Mouse (Mus musculus): ENCODE data around the gene Mab21l2. TPM values are rescaled to one million over a fixed set of nuclear protein-coding genes. Genes with fewer than 3 reads are reported as not detected.

Gene Mab21l2
- polyA plus RNA-seq, 1 experiment from 2014 or later, result 2.9 TPM

GRCm38 (mm10) chr3:86551011-86551728 is 2.7 kb upstream of the Mab21l2 start:
- WGBS (ENCODE audit: insufficient replicate concordance), result 28% methylated on average over 8 of the region's 8 CpGs
- Histone ChIP-seq H3K27ac (no peak overlapping the region), H3K4me3 (no peak overlapping the region), H3K9me3 (replicated peaks) (no peaks in the 10 kb centered on the region), H3K4me2 (no peak overlapping the region), H3K9ac (no peak overlapping the region), H3K4me1 (peaks cover 29% of the 10 kb centered on the region), H3K27me3 (replicated peaks) (peaks cover 54% of the 10 kb centered on the region), H3K36me3 (no peaks in the 10 kb centered on the region)
- no peak for ATAC-seq

GRCm38 (mm10) chr3:86550301-86551010 is 2.0 kb upstream of the Mab21l2 start:
- no peaks in the 10 kb centered on the region for H3K9me3 ChIP-seq (replicated peaks)
- H3K27me3 ChIP-seq (replicated peaks), result peaks cover 58% of the 10 kb centered on the region
- 0 out of 2 replicates have a peak, but pooled peaks have one; percentile 30 for ATAC-seq
- H3K4me1 ChIP-seq, result peaks cover 29% of the 10 kb centered on the region
- H3K4me3 ChIP-seq, result no peak overlapping the region
- H3K36me3 ChIP-seq, result no peaks in the 10 kb centered on the region
- 11% methylated on average over 22 of the region's 22 CpGs for WGBS (ENCODE audit: insufficient replicate concordance)
- no peak overlapping the region for H3K9ac ChIP-seq
- H3K27ac ChIP-seq, result no peak overlapping the region
- H3K4me2 ChIP-seq, result no peak overlapping the region

GRCm38 (mm10) chr3:86547251-86547791 is 1.1 kb downstream of the Mab21l2 start:
- H3K4me3 ChIP-seq, result peak overlapping the region; percentile 47
- H3K9ac ChIP-seq, result no peak overlapping the region
- H3K36me3 ChIP-seq, result no peaks in the 10 kb centered on the region
- H3K27me3 ChIP-seq (replicated peaks), result peaks cover 62% of the 10 kb centered on the region
- peak; percentile 13; the same call in 1 of the 2 replicates for ATAC-seq
- 2% methylated on average over 42 of the region's 42 CpGs for WGBS (ENCODE audit: insufficient replicate concordance)
- H3K27ac ChIP-seq, result no peak overlapping the region
- no peaks in the 10 kb centered on the region for H3K9me3 ChIP-seq (replicated peaks)
- peaks cover 29% of the 10 kb centered on the region for H3K4me1 ChIP-seq
- H3K4me2 ChIP-seq, result peak overlapping the region; percentile 62

GRCm38 (mm10) chr3:86546471-86547250 is 1.8 kb downstream of the Mab21l2 start:
- no peak overlapping the region for H3K27ac ChIP-seq

GRCm38 (mm10) chr3:86545945-86546344 is 2.5 kb downstream of the Mab21l2 start:
- H3K9ac ChIP-seq, result no peak overlapping the region
- H3K4me2 ChIP-seq, result peak overlapping the region; percentile 62
- peaks cover 52% of the 10 kb centered on the region for H3K27me3 ChIP-seq (replicated peaks)
- no peaks in the 10 kb centered on the region for H3K9me3 ChIP-seq (replicated peaks)
- H3K36me3 ChIP-seq, result no peaks in the 10 kb centered on the region
- H3K27ac ChIP-seq, result no peak overlapping the region
- 26% methylated on average over 5 of the region's 5 CpGs for WGBS (ENCODE audit: insufficient replicate concordance)
- no peak for ATAC-seq
- H3K4me1 ChIP-seq, result peaks cover 29% of the 10 kb centered on the region
- H3K4me3 ChIP-seq, result peak overlapping the region; percentile 47

More at GRCm38 (mm10) chr3:86546471-86547250, 1.8 kb downstream of the Mab21l2 start:
- H3K9ac ChIP-seq, result no peak overlapping the region
- under 1% methylated on average over 45 of the region's 45 CpGs for WGBS (ENCODE audit: insufficient replicate concordance)
- peak overlapping the region; percentile 62 for H3K4me2 ChIP-seq
- H3K4me3 ChIP-seq, result peak overlapping the region; percentile 47
- peak; percentile 46 for ATAC-seq
- peaks cover 59% of the 10 kb centered on the region for H3K27me3 ChIP-seq (replicated peaks)
- H3K36me3 ChIP-seq, result no peaks in the 10 kb centered on the region
- peaks cover 29% of the 10 kb centered on the region for H3K4me1 ChIP-seq
- H3K9me3 ChIP-seq (replicated peaks), result no peaks in the 10 kb centered on the region

GRCm38 (mm10) chr3:86544785-86545184 is 3.6 kb downstream of the Mab21l2 start:
- ATAC-seq, result no peak
- Histone ChIP-seq H3K9me3 (replicated peaks) (no peaks in the 10 kb centered on the region), H3K4me2 (no peak overlapping the region), H3K27me3 (replicated peaks) (peaks cover 40% of the 10 kb centered on the region), H3K9ac (no peak overlapping the region), H3K27ac (no peak overlapping the region), H3K36me3 (no peaks in the 10 kb centered on the region), H3K4me3 (no peak overlapping the region), H3K4me1 (peaks cover 24% of the 10 kb centered on the region)
- WGBS (ENCODE audit: insufficient replicate concordance), result 52% methylated on average over 3 of the region's 3 CpGs

GRCm38 (mm10) chr3:86541863-86542397 is 6.5 kb downstream of the Mab21l2 start:
- Histone ChIP-seq H3K9me3 (replicated peaks) (no peaks in the 10 kb centered on the region), H3K4me2 (no peak overlapping the region), H3K27me3 (replicated peaks) (peaks cover 15% of the 10 kb centered on the region), H3K27ac (no peak overlapping the region), H3K36me3 (no peaks in the 10 kb centered on the region), H3K4me3 (no peak overlapping the region), H3K9ac (no peak overlapping the region), H3K4me1 (peaks cover 7% of the 10 kb centered on the region)
- 70% methylated on average over 1 of the region's 1 CpGs for WGBS (ENCODE audit: insufficient replicate concordance)
- ATAC-seq, result no peak

- no peak overlapping the region for H3K27ac ChIP-seq
- H3K27me3 ChIP-seq (replicated peaks), result peaks cover 7% of the 10 kb centered on the region
- H3K4me1 ChIP-seq, result no peaks in the 10 kb centered on the region
- H3K9ac ChIP-seq, result no peak overlapping the region
- ATAC-seq, result no peak
- H3K9me3 ChIP-seq (replicated peaks), result no peaks in the 10 kb centered on the region
- no peak overlapping the region for H3K4me2 ChIP-seq
- H3K4me3 ChIP-seq, result no peak overlapping the region
- H3K36me3 ChIP-seq, result no peaks in the 10 kb centered on the region
- 70% methylated on average over 4 of the region's 4 CpGs for WGBS (ENCODE audit: insufficient replicate concordance)
Observed at GRCm38 (mm10) chr3:86541074-86541614, 7.3 kb downstream of the Mab21l2 start.

GRCm38 (mm10) chr3:86539555-86540168 is 8.8 kb downstream of the Mab21l2 start:
- peak; percentile 54 for ATAC-seq
- Histone ChIP-seq H3K4me3 (no peak overlapping the region), H3K9me3 (replicated peaks) (no peaks in the 10 kb centered on the region), H3K27ac (no peak overlapping the region), H3K9ac (no peak overlapping the region), H3K4me2 (peak overlapping the region; percentile 22; the same call in 1 of the 2 replicates), H3K4me1 (no peaks in the 10 kb centered on the region), H3K36me3 (no peaks in the 10 kb centered on the region), H3K27me3 (replicated peaks) (peaks cover 1% of the 10 kb centered on the region)
- 79% methylated on average over 11 of the region's 11 CpGs for WGBS (ENCODE audit: insufficient replicate concordance)

- H3K4me3 ChIP-seq, result no peak overlapping the region
- peak overlapping the region; percentile 14; the same call in 1 of the 2 replicates for H3K4me2 ChIP-seq
- H3K36me3 ChIP-seq, result no peaks in the 10 kb centered on the region
- H3K27me3 ChIP-seq (replicated peaks), result no peaks in the 10 kb centered on the region
- no peak overlapping the region for H3K9ac ChIP-seq
- peak overlapping the region; percentile 30; the same call in 1 of the 2 replicates for H3K27ac ChIP-seq
- ATAC-seq, result peak; percentile 24; the same call in 1 of the 2 replicates
- no peaks in the 10 kb centered on the region for H3K9me3 ChIP-seq (replicated peaks)
- WGBS (ENCODE audit: insufficient replicate concordance), result 37% methylated on average over 13 of the region's 13 CpGs
- H3K4me1 ChIP-seq, result no peaks in the 10 kb centered on the region
Observed at GRCm38 (mm10) chr3:86538645-86539554, 9.5 kb downstream of the Mab21l2 start.
